Mouse (Mus musculus) kidney, adult 10 weeks (tissue): ENCODE results near the gene Pbx4. TPM values are rescaled to one million over a fixed set of nuclear protein-coding genes. Genes with fewer than 3 reads are reported as not detected.

ENCODE experiments used
- polyA plus RNA-seq: library from polyadenylated mRNA; stranded (reverse); fragments of 350-450 nt; fragmentation: Illumina TruSeq; extraction: RNeasy Lipid Tissue Mini Kit (QIAGEN cat#74804); gene quantifications from one replicate; pipeline ENCODE4 v1.2.3, GENCODE M21; 2014; ENCODE audit warnings: low read depth, low replicate concordance

Gene Pbx4
- not detected for polyA plus RNA-seq

DNA sequence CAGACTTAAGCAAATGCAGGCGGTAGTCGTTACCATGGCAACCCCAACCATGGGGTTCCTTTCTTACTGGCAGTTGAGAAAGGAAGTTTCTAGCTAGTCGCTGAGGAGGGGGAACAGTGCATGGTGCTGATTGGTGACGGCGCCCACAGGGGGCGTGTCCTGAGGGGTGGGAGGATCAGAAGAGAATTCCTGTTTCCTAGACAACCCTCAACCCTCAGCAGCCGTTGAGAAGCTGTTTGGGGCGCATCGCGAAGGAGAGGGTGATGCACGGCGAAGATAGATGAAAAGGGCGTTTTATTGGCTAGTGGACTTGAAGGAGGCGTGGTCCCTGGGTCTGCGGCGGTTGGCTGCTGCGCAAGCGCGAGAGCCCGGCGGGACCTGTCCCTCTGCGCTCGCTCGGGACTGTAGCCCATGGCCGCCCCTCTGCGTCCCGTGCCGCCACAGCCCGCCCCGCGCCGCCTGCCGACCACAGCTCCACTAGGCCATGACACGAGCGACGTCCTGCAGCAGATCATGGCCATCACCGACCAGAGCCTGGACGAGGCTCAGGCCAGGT lies at the start of gene Pbx4:
Gene Pbx4 (plus strand): TSS at position 194 of the 556 bp plus-strand sequence.

DNA sequence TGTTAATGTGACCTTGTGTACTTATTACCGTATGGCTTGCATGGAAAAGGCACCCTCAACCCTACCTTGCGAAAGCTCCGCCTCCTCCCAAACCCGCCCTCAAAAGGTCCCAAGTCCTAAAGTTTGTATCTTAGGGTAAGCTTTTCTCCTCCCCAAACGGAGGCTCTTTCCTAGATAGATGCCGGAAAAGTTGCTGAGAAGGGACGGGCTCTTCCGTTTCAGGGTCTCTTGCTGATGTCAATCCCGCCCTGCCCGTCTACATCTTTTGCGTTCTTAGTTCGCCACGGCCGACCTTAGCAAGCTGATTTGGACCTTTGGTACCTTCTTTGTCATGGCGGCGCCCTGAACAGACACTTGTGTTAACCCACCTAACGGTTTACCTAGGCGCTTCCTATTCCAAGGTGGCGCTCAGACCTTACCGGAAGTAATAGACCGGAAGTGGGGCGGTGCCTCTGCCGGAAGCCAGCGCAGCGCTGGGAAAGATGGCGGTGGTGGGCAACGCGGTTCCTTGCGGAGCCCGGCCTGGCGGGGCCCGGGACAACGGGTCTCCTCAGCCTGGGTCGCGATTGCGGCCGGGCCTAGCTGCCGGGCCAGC lies 41.4 kb upstream of the Pbx4 start, which contains the start of the genes Atp13a1 and Zfp866:
Gene Atp13a1 (plus strand): TSS at position 391 of the 595 bp plus-strand sequence.
Gene Zfp866 (minus strand): TSS at position 406 of the 595 bp plus-strand sequence.

DNA sequence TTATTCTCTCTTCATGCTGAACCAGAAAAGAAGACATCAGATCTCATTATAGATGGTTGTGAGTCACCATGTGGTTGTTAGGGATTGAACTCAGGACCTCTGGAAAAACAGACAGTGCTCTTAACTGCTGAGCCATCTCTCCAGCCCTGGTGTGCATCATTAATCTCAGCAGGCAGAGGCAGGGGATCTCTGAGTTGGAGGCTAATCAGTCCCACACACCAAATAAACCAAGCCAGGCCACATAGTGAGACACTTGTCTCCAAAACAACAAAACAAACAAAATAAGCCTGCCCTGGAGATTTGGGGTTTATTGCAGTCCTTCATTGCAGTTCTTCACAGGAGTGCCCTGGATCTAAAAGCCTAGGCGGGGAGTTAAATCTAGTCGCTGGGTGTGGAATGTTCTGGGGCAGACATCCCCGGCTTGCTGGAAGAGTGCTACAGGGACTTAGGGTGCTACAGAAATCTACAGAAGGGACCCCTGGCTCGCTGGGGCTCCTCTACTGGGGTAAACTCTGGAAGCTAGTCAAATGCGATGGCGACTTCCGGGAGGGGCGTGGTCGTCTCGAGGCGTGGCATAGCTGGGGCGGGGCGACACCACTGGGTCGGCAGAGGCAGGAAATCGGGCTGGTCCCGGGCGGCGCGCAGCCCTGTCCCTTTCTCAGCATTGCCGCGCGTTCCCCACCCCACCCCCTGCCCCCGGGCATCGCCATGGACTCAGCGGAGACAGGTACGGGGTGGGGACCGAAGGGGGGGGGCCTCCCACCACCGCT lies 24.0 kb upstream of the Pbx4 start, which contains the start of gene Gmip:
Gene Gmip (plus strand): TSS at position 586 of the 770 bp plus-strand sequence.

DNA sequence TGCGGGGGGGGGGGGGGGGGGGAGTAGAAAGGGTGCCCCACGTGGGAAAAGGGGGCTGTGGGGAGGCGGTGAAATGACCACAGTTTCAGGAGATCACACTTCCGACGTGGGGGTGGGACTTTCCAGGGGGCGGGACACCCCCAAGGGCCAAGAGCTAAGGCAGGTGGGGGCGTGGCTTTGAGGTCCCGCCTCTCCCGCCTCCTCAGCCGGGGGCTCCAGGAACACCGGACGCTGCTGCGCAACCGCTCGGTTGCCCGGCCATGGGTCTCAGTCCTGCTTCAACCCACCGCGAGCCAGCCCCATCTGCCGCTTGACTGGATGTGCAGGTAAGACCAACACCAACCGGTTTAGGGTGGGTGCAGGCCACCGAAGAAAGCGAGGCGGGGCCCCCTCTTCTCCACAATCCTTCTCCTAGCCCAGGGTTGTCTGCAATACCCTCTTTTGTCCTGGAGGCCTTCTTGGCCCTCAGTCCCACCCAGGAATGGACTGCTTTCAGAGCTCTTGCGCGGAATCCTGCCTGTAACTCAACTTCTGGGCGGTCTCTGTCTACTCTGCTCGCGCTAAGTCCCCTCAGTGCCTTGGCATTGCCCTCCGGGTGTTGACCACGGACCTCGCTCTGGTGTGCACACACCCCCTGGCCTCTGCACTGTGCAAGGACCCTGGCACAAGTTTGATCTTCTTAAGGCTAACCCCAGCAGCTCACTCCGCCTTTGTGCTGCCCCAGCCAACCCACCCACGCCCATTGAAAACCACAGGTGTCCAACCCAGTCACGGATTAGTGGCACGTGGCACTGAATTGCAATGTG lies 9.7 kb upstream of the Pbx4 start, which contains the start of gene Lpar2:
Gene Lpar2 (plus strand): TSS at position 44 of the 806 bp plus-strand sequence.

DNA sequence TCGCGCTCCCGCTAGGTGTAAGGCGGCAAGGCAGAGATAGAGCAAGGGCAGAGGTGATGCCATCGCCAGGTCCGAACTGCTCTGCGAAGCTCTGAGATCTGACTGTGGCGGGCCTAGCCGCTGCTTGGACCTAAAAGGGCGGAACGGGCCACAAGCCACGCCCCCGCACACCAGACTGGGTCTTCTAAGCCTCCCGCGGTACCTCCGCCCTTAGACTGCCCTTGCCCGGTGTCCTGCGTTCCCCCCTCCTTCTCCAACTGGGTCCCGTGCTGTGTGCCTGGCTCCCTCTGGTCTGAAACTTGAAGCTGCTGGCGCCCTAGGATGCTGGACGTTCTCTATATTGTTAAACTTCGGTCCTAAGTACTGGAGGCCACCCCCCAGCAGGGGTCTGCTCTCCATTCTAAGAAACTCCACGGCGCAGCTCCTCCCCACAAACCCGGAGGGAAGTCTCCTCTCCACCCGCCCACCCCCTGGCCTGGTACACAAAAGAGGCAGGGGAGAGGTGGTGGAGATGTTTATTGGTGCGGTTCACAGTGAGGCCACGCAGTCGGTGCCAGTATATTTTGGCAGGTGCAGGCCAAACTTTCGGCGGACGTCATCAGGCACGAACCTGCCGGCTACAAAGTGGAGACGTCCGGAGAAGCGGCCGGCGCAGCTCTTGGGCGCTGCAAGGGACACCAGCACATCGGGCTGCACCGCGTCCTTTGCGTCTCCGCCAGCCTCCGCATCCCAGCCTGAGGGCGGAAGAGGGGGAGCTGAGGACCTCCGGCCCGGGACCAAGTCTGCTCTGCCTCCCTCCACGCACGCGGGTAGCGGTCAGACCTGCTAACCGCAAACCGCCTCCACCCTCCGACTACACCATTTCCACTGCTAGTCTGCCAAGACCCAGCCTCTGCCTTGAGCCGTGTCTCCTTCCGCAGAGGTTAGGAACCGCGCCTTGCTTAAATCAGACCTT lies 55.3 kb downstream of the Pbx4 start, which contains the start of gene Cilp2:
Gene Cilp2 (minus strand): TSS at position 399 of the 955 bp plus-strand sequence.

DNA sequence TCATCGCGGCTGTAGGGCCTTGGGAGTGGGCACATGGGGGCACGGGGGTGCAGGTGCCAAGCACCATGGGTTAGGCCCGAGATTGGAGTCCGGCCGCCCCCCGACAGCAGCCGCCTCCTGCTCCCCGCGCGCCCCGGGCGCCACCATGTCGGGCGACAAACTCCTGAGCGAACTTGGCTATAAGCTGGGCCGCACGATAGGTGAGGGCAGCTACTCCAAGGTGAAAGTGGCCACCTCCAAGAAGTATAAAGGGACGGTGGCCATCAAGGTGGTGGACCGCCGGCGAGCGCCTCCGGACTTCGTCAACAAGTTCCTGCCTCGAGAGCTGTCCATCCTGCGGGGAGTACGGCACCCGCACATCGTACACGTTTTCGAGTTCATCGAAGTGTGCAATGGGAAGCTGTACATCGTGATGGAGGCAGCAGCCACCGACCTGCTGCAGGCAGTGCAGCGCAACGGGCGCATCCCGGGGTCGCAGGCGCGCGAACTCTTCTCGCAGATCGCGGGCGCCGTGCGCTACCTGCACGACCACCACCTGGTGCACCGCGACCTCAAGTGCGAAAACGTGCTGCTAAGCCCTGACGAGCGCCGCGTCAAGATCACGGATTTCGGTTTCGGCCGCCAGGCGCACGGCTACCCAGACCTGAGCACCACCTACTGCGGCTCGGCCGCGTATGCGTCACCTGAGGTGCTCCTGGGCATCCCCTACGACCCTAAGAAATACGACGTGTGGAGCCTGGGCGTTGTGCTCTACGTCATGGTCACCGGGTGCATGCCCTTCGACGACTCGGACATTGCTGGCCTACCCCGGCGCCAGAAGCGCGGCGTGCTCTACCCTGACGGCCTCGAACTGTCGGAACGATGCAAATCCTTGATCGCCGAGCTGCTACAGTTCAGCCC lies 70.1 kb downstream of the Pbx4 start, which contains the start of the genes Tssk6, Ndufa13 and Yjefn3:
Gene Tssk6 (plus strand): TSS at position 22 of the 900 bp plus-strand sequence.
Gene Ndufa13 (minus strand): TSS at position 396 of the 900 bp plus-strand sequence.
Gene Yjefn3 (minus strand): TSS at position 550 of the 900 bp plus-strand sequence.

Other genes starting within 250 kb of the Pbx4 start
- 40.5 TPM for gene Zfp868, start 206.9 kb upstream of the Pbx4 start, polyA plus RNA-seq
- gene Zfp964, start 178.0 kb upstream of the Pbx4 start, polyA plus RNA-seq = 8.5 TPM
- gene Zfp869, start 121.8 kb upstream of the Pbx4 start, polyA plus RNA-seq = 53.4 TPM
- 12.6 TPM for gene Zfp963, start 82.5 kb upstream of the Pbx4 start, polyA plus RNA-seq
- gene Gm20422, start 57.6 kb upstream of the Pbx4 start, polyA plus RNA-seq = not detected
- gene Atp13a1, start 41.3 kb upstream of the Pbx4 start, polyA plus RNA-seq = 1.6 TPM
- gene Zfp866, start 41.3 kb upstream of the Pbx4 start, polyA plus RNA-seq = 35.9 TPM
- gene Gmip, start 23.8 kb upstream of the Pbx4 start, polyA plus RNA-seq = 1.5 TPM
- 2.6 TPM for gene Lpar2, start 10.1 kb upstream of the Pbx4 start, polyA plus RNA-seq
- gene Cilp2, start 55.2 kb downstream of the Pbx4 start, polyA plus RNA-seq = not detected
- not detected for gene Tssk6, start 69.7 kb downstream of the Pbx4 start, polyA plus RNA-seq
- 1.2 TPM for gene Ndufa13, start 70.1 kb downstream of the Pbx4 start, polyA plus RNA-seq
- not detected for gene Yjefn3, start 70.2 kb downstream of the Pbx4 start, polyA plus RNA-seq
- gene Gatad2a, start 163.9 kb downstream of the Pbx4 start, polyA plus RNA-seq = 5.7 TPM
- 7.8 TPM for gene Mau2, start 210.2 kb downstream of the Pbx4 start, polyA plus RNA-seq
- gene Sugp1, start 210.3 kb downstream of the Pbx4 start, polyA plus RNA-seq = 4.8 TPM
- gene Tm6sf2, start 240.4 kb downstream of the Pbx4 start, polyA plus RNA-seq = 2.3 TPM